Mouse (Mus musculus) kidney, embryonic 14.5 days (tissue): Measurements from ENCODE around the gene Gm49369. TPM values are rescaled to one million over a fixed set of nuclear protein-coding genes. Genes with fewer than 3 reads are reported as not detected.

Experiments
- ATAC-seq: fragments of 200-750 bp; cut with Nextera tagmentation; 2 replicates; pipeline ENCODE4 v1.8.0; 2017; ENCODE audit warnings: moderate number of reproducible peaks, mild to moderate bottlenecking, moderate TSS enrichment, moderate library complexity; ENCODE audit not compliant: low FRiP score, low TSS enrichment
- H3K27ac ChIP-seq: fragments of 300-500 bp; sonication (generic); 2 replicates; pipeline ENCODE4 v1.5.1; 2014; ENCODE audit warnings: low read depth, mild to moderate bottlenecking, low read length, moderate library complexity, mixed read lengths
- H3K27me3 ChIP-seq: fragments of 300-500 bp; sonication (generic); 2 replicates; pipeline ENCODE4 v1.6.1; 2014; ENCODE audit warnings: mild to moderate bottlenecking, low read length; ENCODE audit not compliant: control insufficient read depth, insufficient read depth
- H3K36me3 ChIP-seq: fragments of 300-500 bp; sonication (generic); 2 replicates; pipeline ENCODE4 v1.6.1; 2014; ENCODE audit warnings: low read length, mixed read lengths; ENCODE audit not compliant: control insufficient read depth, insufficient read depth
- H3K4me1 ChIP-seq: fragments of 300-500 bp; sonication (generic); 2 replicates; pipeline ENCODE4 v1.6.1; 2014; ENCODE audit warnings: low read length, mixed read lengths; ENCODE audit not compliant: control insufficient read depth, insufficient read depth
- H3K4me2 ChIP-seq: fragments of 300-500 bp; sonication (generic); replicated peaks from 2 replicates; pipeline ENCODE4 v1.6.1; 2014; ENCODE audit warnings: low read depth, mild to moderate bottlenecking, low read length
- H3K4me3 ChIP-seq: fragments of 300-500 bp; sonication (generic); 2 replicates; pipeline ENCODE4 v1.5.1; 2014; ENCODE audit warnings: mild to moderate bottlenecking, low read length
- H3K9ac ChIP-seq: fragments of 300-500 bp; sonication (generic); 2 replicates; pipeline ENCODE4 v1.6.1; 2014; ENCODE audit warnings: low read depth, mild to moderate bottlenecking, low read length, moderate library complexity
- H3K9me3 ChIP-seq: fragments of 300-500 bp; sonication (generic); 2 replicates; pipeline ENCODE4 v1.6.1; 2016; ENCODE audit warnings: low read length; ENCODE audit not compliant: control insufficient read depth
- WGBS: fragments of 180-500 bp; shearing (Covaris S2); extraction: QIAGEN DNeasy Blood & Tissue Kit; methylation state at CpG from one replicate; pipeline ENCODE4 v1.1.7; 2014; 5-methylcytosine and 5-hydroxymethylcytosine counted together
- polyA plus RNA-seq: library from polyadenylated mRNA; unstranded; fragments of >200 nt; fragmentation: Nextera tagmentation; extraction: Ambion mirVana; gene quantifications from 2 replicates; pipeline ENCODE4 v1.2.1, GENCODE M21; 2014

The Gm49369 gene
- polyA plus RNA-seq, 1 experiment from 2014 or later: not detected

DNA sequence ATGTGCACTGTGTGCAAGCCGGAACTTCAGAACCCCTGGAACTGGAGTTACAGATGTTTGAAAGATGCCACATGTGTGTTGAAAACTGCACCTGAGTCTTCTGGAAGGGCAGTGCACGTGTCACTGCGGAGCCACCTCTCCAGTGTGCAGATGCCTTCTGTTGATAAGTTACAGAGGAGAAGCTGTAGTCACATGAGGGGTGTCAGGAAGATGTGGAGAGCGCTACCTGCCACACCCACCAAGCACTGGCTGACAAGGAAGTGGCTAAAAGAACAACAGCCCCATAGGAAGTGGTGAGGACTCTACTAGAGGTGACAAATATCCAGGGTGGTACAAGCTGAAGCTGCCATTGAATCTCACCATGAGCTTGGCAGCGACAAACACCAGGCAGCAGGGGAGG lies 28.6 kb downstream of the Gm49369 start:
- 73% methylated on average over 5 of the region's 5 CpGs for whole genome bisulfite sequencing
- no peak for ATAC-seq
- no peak overlapping the region for H3K4me2 ChIP-seq

DNA sequence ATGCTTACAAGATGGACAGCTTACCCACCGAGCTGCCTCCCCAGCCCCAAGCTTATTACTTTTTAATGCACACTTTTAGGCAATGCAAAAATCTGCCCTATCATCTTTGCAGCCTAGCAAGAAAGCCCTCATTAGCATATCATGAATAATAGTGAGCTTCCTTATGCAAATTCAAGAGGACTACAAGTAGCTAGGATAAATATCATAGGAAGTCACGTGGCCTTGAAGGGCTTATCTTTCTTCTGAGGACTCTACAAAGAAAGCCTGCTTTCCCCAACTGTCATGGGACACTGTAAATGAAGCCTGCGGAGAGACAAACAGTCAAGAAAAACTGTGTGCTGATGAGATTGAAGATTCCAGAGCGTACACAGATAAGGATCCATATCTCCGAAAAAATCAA lies 30.9 kb downstream of the Gm49369 start:
- no peak overlapping the region for H3K27ac ChIP-seq
- ATAC-seq: no peak
- no peak overlapping the region for H3K4me3 ChIP-seq
- H3K9ac ChIP-seq: no peak overlapping the region
- no peaks in the 10 kb centered on the region for H3K9me3 ChIP-seq
- no peaks in the 10 kb centered on the region for H3K27me3 ChIP-seq
- H3K4me2 ChIP-seq: no peak overlapping the region
- 57% methylated on average over 5 of the region's 5 CpGs for WGBS
- H3K4me1 ChIP-seq: peaks cover 6% of the 10 kb centered on the region; the same call in 1 of the 2 replicates
- no peaks in the 10 kb centered on the region for H3K36me3 ChIP-seq

More for the DNA sequence above, 28.6 kb downstream of the Gm49369 start:
- Histone ChIP-seq H3K27me3 (no peaks in the 10 kb centered on the region), H3K9ac (no peak overlapping the region), H3K36me3 (no peaks in the 10 kb centered on the region), H3K4me3 (no peak overlapping the region), H3K4me1 (peaks cover 6% of the 10 kb centered on the region; the same call in 1 of the 2 replicates), H3K9me3 (no peaks in the 10 kb centered on the region), H3K27ac (no peak overlapping the region)

GRCm38 (mm10) chr7:142349308-142349961 lies 33.0 kb downstream of the Gm49369 start:
- Histone ChIP-seq H3K4me2 (no peak overlapping the region), H3K36me3 (no peaks in the 10 kb centered on the region), H3K27ac (0 out of 2 replicates have a peak overlapping the region, but pooled peaks have one; percentile 10), H3K4me3 (no peak overlapping the region), H3K27me3 (no peaks in the 10 kb centered on the region), H3K9ac (no peak overlapping the region), H3K9me3 (no peaks in the 10 kb centered on the region), H3K4me1 (peaks cover 6% of the 10 kb centered on the region; the same call in 1 of the 2 replicates)
- peak; percentile 84 for ATAC-seq
- WGBS: 14% methylated on average over 9 of the region's 9 CpGs

GRCm38 (mm10) chr7:142347542-142347941 lies 34.9 kb downstream of the Gm49369 start:
- Histone ChIP-seq H3K36me3 (no peaks in the 10 kb centered on the region), H3K27ac (no peak overlapping the region), H3K9ac (no peak overlapping the region), H3K4me2 (no peak overlapping the region), H3K9me3 (no peaks in the 10 kb centered on the region), H3K4me1 (peaks cover 6% of the 10 kb centered on the region; the same call in 1 of the 2 replicates), H3K4me3 (no peak overlapping the region), H3K27me3 (no peaks in the 10 kb centered on the region)
- WGBS: 54% methylated on average over 4 of the region's 4 CpGs
- ATAC-seq: no peak

DNA sequence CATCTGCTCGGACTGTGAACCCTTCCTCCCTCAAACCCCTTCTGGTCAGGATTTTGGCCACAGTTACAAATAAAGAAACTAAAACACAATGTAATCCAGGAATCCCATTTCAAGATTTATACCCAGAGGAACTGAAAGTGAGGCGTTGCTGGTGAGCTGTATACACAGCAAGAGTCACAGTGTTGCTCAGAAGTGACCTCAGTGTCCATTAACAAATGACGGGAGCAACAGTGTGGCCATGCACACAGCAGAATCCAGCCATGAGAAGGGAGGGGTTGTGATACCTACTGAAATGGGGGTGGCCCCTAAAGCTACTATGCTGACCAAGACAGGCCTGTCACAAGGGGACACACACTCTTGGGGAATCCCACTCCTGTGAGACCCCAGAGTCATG lies 40.2 kb downstream of the Gm49369 start:
- 63% methylated on average over 3 of the region's 3 CpGs for WGBS

DNA sequence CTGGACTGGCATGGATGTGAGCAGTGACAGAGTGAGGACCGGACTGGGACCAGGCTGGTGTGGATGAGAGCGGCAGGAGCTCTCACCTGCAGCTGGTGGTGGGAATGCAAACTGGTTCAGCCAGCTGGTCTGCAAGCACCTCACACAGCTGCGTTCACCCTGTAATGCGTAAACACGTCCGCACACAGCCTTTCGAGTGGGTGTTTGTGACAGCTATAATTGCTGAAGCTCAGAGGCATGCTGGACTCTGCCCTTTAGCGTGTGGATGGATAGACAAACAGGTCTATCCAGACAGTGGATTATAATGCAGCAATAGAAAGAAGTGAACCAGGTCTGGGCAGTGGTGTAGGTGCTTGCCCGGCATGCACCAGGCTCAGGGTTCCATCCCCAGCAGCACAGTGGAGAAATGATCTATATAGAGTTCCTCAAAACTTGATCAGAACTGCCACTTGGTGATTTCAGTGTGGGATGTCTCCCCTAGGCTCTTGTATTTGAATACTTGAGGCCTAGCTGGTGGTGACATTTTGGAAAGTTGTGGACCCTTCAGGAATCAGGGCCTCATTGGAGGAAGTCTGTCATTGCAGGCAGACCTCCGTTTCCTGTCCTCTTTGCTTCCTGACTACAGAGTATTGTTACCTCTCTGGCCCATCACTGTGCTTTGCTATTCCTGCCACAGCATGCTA lies 40.8 kb downstream of the Gm49369 start:
- no peaks in the 10 kb centered on the region for H3K36me3 ChIP-seq
- peaks cover 14% of the 10 kb centered on the region for H3K4me1 ChIP-seq
- no peaks in the 10 kb centered on the region for H3K9me3 ChIP-seq
- 0 out of 2 replicates have a peak, but pooled peaks have one; percentile 43 for ATAC-seq
- WGBS: 64% methylated on average over 10 of the region's 10 CpGs
- H3K4me2 ChIP-seq: no peak overlapping the region
- H3K9ac ChIP-seq: no peak overlapping the region
- H3K27ac ChIP-seq: no peak overlapping the region
- H3K4me3 ChIP-seq: no peak overlapping the region
- H3K27me3 ChIP-seq: no peaks in the 10 kb centered on the region

More for the DNA sequence above, 40.2 kb downstream of the Gm49369 start:
- Histone ChIP-seq H3K9me3 (no peaks in the 10 kb centered on the region), H3K27me3 (no peaks in the 10 kb centered on the region), H3K36me3 (no peaks in the 10 kb centered on the region), H3K27ac (no peak overlapping the region), H3K9ac (no peak overlapping the region), H3K4me1 (peaks cover 14% of the 10 kb centered on the region), H3K4me2 (no peak overlapping the region), H3K4me3 (no peak overlapping the region)
- no peak for ATAC-seq

GRCm38 (mm10) chr7:142340269-142340970 lies 42.0 kb downstream of the Gm49369 start:
- Histone ChIP-seq H3K4me2 (no peak overlapping the region), H3K9me3 (no peaks in the 10 kb centered on the region), H3K4me1 (peaks cover 14% of the 10 kb centered on the region), H3K4me3 (no peak overlapping the region), H3K27me3 (no peaks in the 10 kb centered on the region), H3K27ac (no peak overlapping the region), H3K36me3 (no peaks in the 10 kb centered on the region), H3K9ac (no peak overlapping the region)
- 43% methylated on average over 10 of the region's 10 CpGs for WGBS
- ATAC-seq: peak; percentile 61; the same call in 1 of the 2 replicates

DNA sequence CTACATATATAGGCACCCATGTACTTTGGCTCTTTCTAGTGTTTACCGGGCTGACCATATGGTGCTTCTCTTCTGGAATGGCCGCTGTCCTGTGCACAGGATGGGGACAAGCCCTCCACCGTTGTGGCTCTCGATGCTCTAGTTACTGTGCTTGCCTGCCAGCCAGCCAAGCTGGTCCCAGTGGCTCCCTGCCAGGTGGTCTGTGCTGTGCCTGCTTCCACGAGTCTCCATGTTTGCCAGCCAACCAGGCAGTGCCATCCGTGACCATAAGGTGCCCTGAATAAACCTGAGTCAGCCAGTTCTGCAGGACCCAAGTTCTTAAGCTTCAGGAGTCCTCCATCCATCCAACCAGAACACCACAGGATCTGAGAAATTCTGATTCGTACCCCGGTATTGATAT lies 47.3 kb downstream of the Gm49369 start:
- WGBS: 84% methylated on average over 8 of the region's 8 CpGs
- peaks cover 8% of the 10 kb centered on the region for H3K4me1 ChIP-seq
- H3K4me2 ChIP-seq: no peak overlapping the region
- no peak overlapping the region for H3K27ac ChIP-seq
- no peaks in the 10 kb centered on the region for H3K9me3 ChIP-seq
- no peak overlapping the region for H3K9ac ChIP-seq
- no peaks in the 10 kb centered on the region for H3K27me3 ChIP-seq
- no peak for ATAC-seq
- H3K36me3 ChIP-seq: no peaks in the 10 kb centered on the region
- no peak overlapping the region for H3K4me3 ChIP-seq

GRCm38 (mm10) chr7:142334246-142334645 lies 48.2 kb downstream of the Gm49369 start:
- H3K4me1 ChIP-seq: peaks cover 15% of the 10 kb centered on the region
- no peak overlapping the region for H3K27ac ChIP-seq
- H3K4me3 ChIP-seq: no peak overlapping the region
- H3K9ac ChIP-seq: no peak overlapping the region
- H3K4me2 ChIP-seq: no peak overlapping the region
- peak; percentile 88 for ATAC-seq
- no peaks in the 10 kb centered on the region for H3K27me3 ChIP-seq
- WGBS: 2% methylated on average over 3 of the region's 3 CpGs
- no peaks in the 10 kb centered on the region for H3K36me3 ChIP-seq
- no peaks in the 10 kb centered on the region for H3K9me3 ChIP-seq
